Mouse (Mus musculus): Measurements from ENCODE around the gene Zbtb1. TPM values are rescaled to one million over a fixed set of nuclear protein-coding genes. Genes with fewer than 3 reads are reported as not detected.
"Not testable (repeated sequence)": the region's sequence is repeated elsewhere in the genome, so short reads cannot be mapped to it uniquely, and the experiment has no call there.

The Zbtb1 gene
- polyA plus RNA-seq, 1 experiment from 2014 or later = 6.5 TPM

DNA sequence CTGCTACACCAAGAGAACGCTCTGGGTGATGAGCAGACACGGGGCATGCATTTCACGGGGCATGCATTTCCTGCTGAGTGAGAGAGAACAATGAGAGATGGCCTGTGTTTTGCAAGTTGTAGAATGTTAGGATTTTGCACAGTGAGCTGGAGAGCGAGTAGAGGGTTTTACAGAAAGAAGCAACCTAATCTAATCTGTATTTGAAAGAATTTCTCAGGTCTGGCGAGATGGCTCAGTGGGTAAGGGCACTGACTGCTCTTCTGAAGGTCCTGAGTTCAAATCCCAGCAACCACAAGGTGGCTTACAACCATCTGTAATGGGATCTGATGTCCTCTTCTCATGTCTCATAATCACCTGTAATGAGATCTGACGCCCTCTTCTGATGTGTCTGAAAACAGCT is 73.4 kb downstream of the Zbtb1 start:
- WGBS (ENCODE audit: missing documents) = 89% methylated on average over 6 of the region's 6 CpGs
- not testable (repeated sequence) for H3K79me2 ChIP-seq (ENCODE audit: inconsistent target); H3K4me3 ChIP-seq (ENCODE audit: inconsistent target); H3K27ac ChIP-seq; H3K36me3 ChIP-seq (ENCODE audit: inconsistent target)

DNA sequence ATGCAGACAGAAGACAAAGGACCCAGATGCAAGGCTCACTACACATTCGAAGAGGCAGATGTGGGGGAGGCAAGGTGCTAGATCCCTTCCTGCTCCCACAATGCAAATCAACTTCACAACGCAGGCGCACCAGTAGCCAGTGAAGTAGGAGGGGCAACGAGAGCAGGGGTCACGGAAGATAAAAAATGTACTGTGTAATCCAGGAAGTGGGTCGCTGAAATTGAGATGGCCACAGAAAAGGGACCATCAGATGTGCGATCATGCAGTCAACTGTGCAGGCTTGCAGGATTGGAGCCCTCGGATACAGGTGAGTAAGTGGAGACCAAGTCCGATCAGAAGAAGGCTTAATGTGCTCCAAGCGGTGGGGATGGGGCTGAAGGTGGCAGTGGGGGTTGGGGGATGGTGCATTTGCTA is 74.3 kb downstream of the Zbtb1 start:
- no peaks in the 10 kb centered on the region for H3K79me2 ChIP-seq (ENCODE audit: inconsistent target)
- H3K36me3 ChIP-seq (ENCODE audit: inconsistent target) = no peaks in the 10 kb centered on the region
- 55% methylated on average over 10 of the region's 10 CpGs for WGBS (ENCODE audit: missing documents)
- no peak overlapping the region for H3K27ac ChIP-seq
- H3K4me3 ChIP-seq (ENCODE audit: inconsistent target) = peak overlapping the region; percentile 10; the same call in 1 of the 2 replicates

DNA sequence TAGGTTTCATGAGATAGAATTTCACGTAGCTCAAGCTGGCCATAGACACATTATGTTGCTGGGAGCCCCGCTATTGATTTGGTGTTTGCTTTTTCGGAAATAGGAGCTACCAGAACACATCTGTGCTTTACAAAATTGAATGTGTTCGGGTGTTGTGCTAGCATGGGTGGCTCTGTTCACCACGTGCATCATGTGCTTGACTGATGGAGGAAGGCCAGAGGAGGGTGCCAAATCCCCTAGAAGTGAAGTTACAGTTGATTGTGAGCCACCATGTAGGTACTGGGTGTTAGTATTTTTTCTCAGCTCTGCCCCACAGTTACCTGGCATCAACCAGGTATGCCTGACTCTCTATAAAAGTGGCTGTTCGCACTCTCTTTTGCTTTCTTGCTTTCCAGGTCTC is 74.8 kb downstream of the Zbtb1 start:
- H3K36me3 ChIP-seq (ENCODE audit: inconsistent target) = no peaks in the 10 kb centered on the region
- H3K79me2 ChIP-seq (ENCODE audit: inconsistent target) = no peaks in the 10 kb centered on the region
- peak overlapping the region; percentile 10; the same call in 1 of the 2 replicates for H3K4me3 ChIP-seq (ENCODE audit: inconsistent target)
- 77% methylated on average over 6 of the region's 6 CpGs for WGBS (ENCODE audit: missing documents)
- H3K27ac ChIP-seq = no peak overlapping the region

DNA sequence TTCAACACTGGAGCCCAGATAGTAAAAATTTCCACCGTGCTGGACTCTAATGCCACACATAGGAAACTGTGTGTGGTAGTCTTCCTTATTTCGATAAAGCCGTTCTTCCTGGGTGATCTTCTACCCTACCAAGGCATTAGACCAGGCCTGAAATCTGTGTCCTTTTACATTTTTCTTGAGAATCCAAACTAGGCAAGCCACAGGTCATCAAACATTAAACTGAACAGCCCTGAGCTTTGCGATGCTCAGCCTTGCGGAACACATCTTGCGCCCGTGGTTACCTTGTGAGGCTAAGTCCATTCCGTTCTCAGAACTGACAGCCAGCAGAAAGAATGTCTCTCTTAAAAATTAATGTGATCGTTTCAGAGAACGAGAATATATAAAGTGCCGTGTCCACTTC is 76.1 kb downstream of the Zbtb1 start:
- no peaks in the 10 kb centered on the region for H3K79me2 ChIP-seq (ENCODE audit: inconsistent target)
- H3K36me3 ChIP-seq (ENCODE audit: inconsistent target) = no peaks in the 10 kb centered on the region
- no peak overlapping the region for H3K4me3 ChIP-seq (ENCODE audit: inconsistent target)
- no peak overlapping the region for H3K27ac ChIP-seq
- WGBS (ENCODE audit: missing documents) = 94% methylated on average over 11 of the region's 11 CpGs

Other genes starting within 250 kb of the Zbtb1 start
- not detected in 3 replicates for gene Esr2, start 193.0 kb upstream of the Zbtb1 start, polyA plus RNA-seq (2018)
- gene Tex21, start 123.5 kb upstream of the Zbtb1 start, polyA plus RNA-seq (2018) = not detected in 3 replicates
- 11.3 to 39.1 TPM (median 14.9 TPM) in 3 replicates for gene Mthfd1, start 115.0 kb upstream of the Zbtb1 start, polyA plus RNA-seq (2018)
- 0.01 TPM in 1 of 3 replicates, not detected in the others for gene Akap5, start 45.4 kb upstream of the Zbtb1 start, polyA plus RNA-seq (2018)
- gene Zbtb25, start 664 bp upstream of the Zbtb1 start, polyA plus RNA-seq (2018) = 5.3 to 6.8 TPM (median 5.6 TPM) in 3 replicates
- gene Hspa2, start 33.9 kb downstream of the Zbtb1 start, polyA plus RNA-seq (2018) = 4.0 to 5.0 TPM (median 4.9 TPM) in 3 replicates
- not detected in 3 replicates for gene Ppp1r36, start 47.3 kb downstream of the Zbtb1 start, polyA plus RNA-seq (2018)
- 13.1 to 22.6 TPM (median 20.1 TPM) in 3 replicates for gene Plekhg3, start 160.6 kb downstream of the Zbtb1 start, polyA plus RNA-seq (2018)

Data from macrophage (primary cell).